Mouse (Mus musculus) kidney, adult 8-10 months (tissue): ENCODE measurements around the gene Lyz1.
A peak's percentile ranks its signal among the peaks of the same experiment; 100 is the strongest.
"Not testable (repeated sequence)": the region's sequence is repeated elsewhere in the genome, so short reads cannot be mapped to it uniquely, and the experiment has no call there.

Experiments used
- DNase-seq, 2 experiments: peaks; one replicate each; pipeline ENCODE4 v3.0.0; 2022

Lyz1 gene

DNA sequence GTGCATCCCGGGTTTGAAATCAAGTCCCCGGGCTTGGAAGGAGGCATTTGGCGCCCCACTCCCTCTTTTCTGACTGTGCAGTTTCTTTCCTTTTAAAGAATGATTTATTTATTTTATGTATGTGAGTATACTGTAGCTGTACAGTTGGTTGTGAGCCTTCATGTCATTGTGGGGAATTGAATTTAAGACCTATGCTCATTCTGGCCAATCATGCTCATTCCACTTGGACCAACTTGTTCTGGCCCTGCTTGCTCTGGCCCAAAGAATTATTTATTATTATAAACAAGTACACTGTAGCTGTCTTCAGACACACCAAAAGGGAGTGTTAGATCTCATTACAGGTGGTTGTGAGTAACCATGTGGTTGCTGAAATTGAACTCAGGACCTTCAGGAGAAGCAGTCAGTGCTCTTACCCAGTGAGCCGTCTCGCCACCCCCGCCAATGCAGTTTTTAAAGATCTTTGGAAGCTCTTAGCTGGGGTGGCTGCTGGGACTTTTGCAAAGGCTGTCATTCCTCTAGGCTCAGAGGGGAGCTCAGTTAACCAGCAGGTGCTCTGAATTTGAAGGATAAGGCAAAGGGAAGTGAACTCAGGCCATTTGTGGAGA is 6.2 kb downstream of the Lyz1 start:
- no peak for DNase-seq

DNA sequence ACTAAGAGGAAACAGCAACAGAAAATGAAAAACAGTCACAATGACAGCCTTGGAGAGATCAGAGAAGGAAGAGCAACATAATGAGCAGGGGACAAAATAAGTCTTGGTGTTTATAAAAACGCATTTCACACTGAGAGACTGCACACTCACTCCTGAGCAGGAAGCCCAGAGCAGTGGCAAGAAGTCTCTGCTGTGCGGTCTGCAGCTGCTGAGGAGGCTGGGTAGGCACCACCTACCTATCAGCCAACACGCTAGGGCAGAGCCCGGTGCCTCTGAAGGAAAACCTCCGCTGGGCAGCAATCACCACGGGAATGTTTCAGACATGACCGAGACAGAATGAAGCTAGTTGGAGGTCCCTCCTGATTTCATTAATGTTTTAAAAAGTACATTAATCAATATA is 7.1 kb downstream of the Lyz1 start:
- not testable (repeated sequence) for DNase-seq

DNA sequence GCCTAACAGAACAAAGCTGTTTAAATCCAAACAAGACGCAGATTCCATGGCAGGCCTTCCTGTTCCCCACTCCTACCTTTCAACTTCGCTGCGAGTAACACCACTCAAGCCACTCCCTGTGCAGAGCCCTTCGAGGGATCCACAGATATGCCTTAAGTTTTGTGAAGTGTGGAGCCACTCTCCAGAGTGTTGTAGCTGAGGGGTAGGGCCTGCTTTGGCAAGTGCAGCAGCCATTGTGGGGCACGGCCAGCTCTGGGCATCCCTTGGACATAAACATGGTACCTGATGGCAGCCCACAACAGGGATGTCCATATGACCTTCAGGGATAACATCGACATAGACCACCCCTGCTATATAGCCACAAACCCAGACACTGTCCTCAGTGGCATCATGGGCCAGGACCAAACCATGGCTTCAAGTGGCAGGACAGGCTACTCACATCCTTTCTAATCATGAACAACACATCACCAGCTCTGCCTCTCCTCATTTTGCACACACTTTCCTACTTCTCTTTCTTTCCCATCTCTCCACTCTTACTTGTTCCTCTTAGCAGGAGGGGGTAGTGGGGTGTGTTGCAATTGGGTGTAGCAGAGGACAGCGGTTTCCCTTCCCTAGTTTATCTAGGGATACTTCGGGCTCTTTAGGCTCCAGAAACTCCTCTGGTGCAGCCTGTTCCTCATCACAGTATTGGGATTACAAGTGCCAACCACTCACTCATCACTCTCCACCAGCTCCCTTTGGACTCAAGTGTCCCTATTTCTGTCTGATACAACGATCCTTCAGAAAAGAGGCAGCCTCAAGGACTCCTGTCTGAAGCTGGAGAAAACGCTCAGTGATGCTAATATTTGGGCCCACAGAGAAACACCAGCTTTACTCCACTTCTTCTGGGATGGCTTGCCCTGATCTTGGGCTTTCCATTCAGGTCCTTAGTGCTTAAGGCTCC is 7.8 kb downstream of the Lyz1 start:
- no peak for DNase-seq

DNA sequence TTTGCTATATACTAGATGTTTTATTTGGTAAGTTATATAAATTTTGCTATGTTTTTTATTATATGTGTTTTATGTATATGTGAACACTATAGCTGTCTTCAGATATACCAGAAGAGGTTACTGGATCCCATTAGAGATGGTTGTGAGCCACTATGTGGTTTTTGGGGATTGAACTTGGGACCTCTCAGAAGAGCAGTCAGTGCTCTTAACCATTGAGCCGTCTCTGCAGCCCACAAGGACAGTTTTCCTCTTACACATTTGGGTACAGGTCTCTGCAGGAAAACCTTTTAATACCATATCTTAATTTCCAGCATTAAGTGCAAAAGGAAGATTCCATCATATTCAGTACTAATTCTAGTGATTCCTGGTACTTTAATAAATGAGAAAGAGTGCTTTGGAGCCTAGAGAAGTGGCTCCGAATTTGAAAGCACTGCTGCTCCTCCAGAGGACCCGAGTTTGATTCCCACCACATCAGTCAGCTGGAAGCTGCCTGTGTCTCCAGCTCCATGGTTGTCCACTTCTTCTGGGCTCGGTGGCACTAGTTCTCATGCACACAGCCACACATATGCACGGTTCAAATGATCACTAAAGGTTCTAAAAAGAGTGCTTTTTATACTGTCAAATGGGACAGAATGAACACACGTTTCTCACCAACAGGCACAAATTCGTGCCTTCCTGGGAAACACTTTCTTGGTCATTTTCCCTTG is 8.6 kb downstream of the Lyz1 start:
- DNase-seq = no peak

DNA sequence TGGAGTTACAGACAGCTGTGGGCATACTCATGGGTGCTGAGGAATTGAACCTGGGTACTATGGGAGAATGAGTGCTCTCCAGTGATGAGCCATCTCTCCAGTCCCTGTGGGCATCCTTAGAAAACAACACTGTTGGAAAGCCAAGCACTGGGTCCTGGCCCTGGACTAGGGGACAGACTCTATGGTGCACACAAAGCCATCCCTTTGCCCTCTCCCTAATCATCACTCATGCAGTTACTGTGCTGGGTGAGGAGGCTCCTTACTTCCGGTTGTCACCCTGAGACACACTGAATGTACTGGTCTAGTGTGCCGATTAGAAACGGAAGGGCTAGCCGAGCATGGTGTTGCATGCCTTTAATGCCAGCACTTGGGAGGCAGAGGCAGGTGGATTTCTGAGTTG is 9.5 kb downstream of the Lyz1 start:
- DNase-seq = not testable (repeated sequence)

DNA sequence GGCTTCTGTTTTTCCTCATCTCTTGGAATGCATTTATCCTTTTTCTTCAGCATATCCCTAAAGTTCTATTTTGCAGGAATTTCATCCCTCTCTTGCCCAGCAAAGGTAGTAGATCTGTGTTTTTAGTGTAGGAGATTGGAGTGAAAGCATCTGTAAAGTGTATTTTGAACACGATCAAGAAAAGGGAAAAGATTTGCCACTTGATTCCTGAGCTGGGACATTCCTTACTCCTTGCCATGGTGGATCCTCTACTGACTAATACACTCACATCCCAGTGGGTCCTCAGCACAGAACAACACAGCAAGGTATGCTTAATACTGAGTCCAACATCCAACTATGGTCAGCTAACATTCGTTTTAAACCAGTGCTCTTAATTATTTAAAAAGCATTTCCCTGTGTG is 10.1 kb downstream of the Lyz1 start:
- no peak for DNase-seq

DNA sequence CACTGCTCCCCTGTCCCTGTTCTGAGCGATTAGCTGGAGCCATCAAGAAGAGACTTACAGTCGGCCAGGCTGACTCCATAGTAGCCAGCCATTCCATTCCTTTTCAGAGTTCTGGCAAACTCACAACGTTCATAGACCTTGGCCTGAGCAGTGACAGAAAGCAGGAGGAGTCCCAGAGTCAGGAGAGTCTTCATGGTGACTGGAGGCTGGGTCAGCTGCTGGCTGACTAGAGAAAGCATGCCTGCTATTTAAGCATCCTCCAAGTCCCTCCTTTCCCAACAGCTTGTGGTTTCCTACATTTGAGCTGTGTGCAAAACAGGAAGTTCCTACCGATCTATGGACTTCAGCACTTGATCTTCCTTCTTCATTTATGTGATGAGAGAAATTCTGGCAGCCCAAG is 10.6 kb downstream of the Lyz1 start, which contains the start of gene Lyz2:
Lyz2 (minus strand) TSS at position 273 of the 400 bp plus-strand sequence.
- DNase-seq = peak in 1 of 2 experiments; percentile 2

DNA sequence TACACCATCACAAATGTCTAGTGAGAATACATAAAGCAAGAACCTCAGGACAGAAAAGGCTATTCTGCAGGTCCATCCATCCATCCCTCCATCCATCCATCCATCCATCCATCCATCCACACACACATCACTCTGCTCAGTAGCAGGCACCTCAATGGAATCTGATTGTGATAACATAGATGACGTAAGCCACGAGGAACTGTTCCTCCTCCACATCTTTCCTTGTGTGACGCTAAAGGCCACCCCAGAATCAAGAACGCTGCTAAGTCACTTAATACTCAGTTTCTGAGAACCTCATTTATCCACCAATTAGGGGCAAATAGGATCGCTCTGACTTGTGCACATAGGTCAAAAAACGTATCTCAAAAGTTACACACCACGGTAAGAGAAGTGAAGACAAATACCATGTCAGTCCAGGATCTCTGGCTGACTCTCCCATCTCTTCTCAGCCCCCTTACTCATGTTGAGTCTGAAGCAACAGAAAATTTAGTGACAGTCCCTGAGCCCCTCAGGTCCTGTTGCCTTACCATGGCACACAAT is 11.2 kb downstream of the Lyz1 start:
- no peak for DNase-seq

DNA sequence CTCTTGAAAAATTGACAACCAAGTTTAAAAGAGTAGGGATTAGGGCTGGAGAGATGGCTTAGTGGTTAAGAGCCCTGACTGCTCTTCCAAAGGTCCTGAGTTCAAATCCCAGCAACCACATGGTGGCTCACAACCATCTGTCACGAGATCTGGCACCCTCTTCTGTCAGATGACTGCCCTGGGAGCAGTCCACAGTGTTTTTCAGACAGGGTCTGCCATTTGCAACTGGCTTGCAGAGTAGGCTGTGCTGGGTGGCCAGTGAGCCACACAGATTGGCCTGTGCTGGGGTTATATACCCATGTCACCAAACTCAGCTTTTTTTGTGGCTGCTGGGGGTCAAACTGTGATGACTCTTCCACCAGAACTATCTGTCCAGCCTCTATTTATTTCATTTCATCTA is 12.7 kb downstream of the Lyz1 start:
- DNase-seq = no peak

DNA sequence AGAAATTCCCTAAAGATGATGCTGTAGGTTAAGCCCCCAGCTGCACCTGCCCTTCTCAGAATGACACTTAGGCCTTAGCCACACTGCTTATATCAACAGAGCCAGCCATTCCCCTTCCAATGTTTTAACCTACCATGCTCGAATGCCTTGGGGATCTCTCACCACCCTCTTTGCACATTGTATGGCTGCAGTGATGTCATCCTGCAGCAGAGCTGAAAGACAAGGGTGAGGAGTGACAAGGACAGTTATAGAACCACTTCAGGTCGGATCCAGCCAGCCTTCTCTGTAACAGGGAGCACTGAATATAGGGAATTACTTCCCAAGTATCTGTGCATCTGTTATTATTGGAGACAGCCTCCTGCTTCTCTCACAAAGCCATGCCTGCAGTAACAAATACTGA is 14.2 kb downstream of the Lyz1 start:
- not testable (repeated sequence) for DNase-seq

DNA sequence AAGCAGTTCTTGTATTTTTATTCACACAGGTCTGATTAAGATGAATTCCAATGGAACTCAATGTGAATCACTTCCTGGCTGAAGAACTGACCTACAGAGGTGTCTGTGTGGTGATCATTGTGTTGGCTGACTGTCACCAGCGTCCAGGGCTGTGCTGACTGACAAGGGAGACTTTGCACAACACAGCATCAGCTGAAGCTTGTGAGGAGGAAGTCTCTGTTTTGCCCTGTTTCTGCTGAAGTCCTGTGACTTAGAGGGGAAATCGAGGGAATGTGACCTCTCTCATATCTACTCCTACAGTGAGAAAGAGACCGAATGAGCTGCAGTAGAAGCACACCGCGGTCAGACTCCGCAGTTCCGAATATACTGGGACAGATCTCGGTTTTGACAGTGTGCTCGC is 14.9 kb downstream of the Lyz1 start:
- not testable (repeated sequence) for DNase-seq

DNA sequence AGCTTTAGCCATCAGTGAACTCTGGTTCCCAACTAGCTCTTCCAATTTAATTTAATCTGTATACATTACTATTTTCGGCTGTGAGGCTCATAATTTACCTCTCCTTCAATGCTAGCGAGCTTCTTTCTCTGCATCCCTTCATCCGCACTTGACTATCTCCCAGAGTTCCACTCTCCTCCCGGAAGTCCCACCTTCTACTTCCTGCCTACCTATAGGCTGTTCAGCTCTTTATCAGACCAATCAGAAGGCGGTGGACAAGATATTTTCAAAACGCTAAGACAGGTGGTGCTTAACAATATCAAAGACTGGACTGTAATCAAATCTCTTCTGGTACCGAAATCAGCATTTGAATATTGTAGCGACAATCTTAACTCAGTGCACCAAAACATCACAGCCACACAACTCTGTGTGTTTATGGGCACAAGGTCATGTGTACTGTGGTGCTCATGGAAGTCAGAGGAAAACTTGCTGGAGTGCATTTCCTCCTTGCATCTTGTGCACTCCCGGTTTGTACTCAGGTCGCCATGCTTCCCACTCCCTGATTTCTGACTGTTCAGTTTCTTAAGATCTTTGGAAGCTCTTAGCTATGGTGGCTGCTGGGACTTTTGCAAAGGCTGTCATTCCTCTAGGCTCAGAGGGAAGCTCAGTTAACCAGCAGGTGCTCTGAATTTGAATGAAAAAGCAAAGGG is 16.8 kb downstream of the Lyz1 start:
- no peak for DNase-seq

DNA sequence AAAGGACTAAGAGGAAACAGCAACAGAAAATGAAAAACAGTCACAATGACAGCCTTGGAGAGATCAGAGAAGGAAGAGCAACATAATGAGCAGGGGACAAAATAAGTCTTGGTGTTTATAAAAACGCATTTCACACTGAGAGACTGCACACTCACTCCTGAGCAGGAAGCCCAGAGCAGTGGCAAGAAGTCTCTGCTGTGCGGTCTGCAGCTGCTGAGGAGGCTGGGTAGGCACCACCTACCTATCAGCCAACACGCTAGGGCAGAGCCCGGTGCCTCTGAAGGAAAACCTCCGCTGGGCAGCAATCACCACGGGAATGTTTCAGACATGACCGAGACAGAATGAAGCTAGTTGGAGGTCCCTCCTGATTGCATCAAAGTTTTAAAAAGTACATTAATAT is 18.0 kb downstream of the Lyz1 start:
- not testable (repeated sequence) for DNase-seq

DNA sequence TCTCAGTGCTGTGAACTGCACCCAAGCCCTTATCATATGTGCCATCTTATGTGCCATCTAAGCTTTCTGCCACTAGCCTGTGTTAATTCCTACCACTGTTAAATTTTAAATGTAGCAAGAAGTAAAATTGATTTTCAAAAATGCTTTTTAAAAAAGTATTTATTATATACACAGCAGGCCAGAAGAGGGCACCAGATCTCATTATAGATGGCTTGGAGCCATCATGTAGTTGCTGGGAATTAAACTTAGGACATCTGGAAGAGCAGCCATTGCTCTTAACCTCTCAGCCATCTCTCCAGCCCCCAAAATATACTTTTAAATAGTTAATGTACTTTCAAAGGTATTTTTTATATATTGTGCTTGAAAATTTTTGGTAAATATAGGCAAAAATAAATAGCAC is 20.6 kb downstream of the Lyz1 start:
- DNase-seq = no peak

DNA sequence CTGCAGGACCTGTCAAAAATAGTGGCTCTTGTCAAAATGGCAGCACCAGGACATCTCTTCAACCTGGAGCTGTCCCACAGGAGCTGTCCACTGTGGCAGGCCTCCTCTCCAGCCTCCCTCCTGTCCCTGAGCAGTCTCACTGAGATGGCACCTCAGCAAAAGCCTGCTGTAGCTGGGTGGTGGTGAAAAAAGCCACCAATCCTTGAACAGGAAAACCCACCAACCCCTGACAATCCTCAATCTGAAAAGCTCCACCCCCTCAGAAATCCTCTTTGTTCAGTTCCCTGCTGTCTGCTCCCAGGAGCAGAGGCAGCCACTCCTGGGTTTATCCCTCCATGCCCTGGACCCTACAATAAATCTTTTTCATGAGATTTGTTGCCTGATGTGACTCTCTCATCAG is 32.8 kb downstream of the Lyz1 start:
- no peak for DNase-seq

DNA sequence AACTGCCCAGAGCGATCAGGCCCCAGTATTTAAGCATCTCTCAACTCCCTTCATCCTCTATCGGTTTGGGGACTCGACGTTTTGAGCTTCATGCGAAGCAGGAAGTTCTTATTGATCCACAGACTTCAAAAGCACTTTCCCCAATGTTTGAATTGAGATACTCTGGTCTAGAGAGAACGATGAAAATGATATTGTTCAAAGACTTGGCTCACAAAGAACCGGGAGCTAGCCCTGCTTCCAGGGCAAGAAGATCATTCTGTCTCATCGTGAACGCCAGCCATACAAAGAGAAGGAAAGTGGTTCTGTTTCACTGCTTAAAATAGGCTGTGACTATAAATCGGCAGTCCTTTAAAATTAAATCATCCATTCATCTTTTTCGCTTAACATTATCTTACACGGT is 54.1 kb downstream of the Lyz1 start, which contains the start of gene 9530003J23Rik:
9530003J23Rik (minus strand) TSS at position 101 of the 400 bp plus-strand sequence.
- no peak for DNase-seq
